Mouse (Mus musculus) frontal cortex, postnatal 25 days (tissue): ENCODE measurements at regions not wholly inside any gene's neighbourhood (a gene's known extent, or its start where the extent isn't known, plus 50 kb on each side); places are given as distances from the start of the nearest gene placed in this dataset.

Experiments
- DNase-seq, 2 experiments: peaks; one replicate each; pipeline ENCODE4 v3.0.0; 2022; ENCODE audit warnings: low spot score in 2 of 2

DNA sequence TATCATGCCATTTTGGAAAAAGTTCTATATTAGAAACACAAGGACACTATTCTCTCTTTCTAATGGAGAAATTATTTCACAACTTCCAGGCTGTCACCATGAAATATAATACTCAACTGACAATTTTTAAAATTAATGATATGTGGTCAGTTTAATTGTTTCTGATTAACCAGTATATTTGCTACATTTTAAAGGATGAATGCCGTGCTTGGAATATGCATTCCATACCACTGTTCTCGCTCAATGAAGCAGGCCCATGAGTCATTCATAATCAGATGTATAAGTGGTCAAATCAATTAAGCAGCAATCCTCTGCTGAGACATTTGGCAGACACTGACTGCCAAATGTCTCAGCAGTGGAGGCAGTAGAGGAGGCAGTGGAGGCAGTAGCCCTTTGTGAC is 283.4 kb upstream of the Gpc5 start:
- DNase-seq = no peak

DNA sequence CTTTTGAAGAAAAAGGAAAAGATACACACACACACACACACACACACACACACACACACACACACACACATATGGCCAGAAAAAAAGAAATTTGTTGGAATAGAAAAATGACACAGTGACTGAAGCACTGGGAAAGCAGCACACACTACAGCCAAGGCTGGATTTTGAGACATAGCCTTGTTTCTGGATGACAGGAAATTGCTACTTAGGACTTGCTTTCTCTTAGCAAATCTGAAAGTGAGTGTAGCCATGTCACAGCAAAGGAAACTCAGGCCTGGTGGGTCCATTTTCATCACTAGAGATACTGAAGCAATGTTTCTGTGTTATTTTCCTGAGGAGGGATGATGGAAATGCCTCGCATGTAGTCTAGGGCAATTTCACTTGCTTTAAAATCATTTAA is 271.3 kb upstream of the Gpc5 start:
- no peak for DNase-seq

DNA sequence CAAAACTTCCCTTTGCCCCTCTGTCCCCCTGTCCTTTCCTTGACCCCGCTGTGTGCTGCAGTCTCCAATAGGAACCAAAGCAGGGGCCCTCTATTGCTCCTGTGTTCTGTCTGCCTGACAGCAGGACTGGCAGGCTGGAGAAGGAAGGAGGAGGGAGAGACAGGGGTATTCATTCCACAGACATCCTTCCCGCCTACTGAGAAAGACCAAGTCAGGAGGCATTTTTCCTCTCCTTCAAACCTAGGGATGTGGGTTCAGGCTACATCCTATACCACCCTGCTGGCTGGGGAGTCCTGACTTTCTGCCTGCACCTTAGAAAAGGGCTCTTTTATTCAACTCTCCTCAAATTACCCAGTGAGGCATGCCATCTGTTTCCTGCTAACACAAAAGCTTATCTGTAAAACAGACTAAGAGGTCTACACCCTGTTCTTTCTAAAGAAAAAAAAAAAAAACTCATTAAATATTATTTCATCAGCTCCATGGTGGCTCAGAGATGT is 270.9 kb upstream of the Gpc5 start:
- DNase-seq = no peak

DNA sequence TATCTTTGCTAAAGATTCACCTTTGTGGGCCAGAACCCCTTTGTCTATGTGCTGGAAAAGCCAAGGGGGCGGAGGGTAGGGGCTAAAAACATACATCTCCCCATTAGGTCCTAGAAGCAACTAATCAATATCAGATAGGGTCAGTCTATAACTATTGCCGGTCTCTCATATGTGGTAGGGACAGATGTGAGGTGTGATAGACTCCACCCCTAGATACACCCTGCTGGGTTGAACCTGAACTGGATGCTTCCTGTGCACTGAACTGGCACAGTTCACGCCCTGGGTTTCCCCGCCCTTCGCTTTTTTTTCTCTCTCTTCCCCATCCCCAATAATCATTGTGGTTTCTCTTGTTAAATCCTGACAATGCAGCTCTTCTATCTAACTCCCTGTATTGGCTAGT is 270.3 kb upstream of the Gpc5 start:
- DNase-seq = no peak

DNA sequence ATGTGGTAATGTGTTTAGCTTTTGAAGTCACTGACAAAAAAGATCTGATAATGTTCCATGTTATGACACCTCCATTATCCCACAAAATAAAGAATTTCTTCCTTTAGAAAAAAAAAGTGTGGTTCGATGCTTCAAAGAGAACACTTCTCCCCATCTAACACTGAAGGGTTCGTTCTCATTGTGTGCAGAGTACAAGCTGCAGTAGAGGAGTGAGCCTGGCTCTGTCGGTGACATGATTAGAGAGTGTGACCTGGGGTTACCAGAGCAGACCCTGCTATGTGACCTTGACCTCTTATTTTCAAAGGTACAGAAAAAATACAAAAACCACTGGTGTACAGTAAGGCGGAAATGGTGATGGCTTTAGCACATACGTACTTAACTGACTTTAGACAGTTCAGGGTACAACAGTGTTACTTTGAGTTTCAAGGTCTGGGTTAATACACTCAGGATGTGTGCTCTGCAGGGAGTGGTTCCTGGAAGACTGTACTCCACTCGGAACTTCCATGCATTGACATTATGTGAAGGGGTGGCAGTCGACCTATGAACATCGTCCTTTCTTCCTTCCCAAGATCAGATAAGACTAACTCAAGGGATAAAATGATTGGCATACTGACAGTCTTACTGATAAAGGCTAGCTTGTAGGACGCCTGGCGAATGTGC is 265.2 kb upstream of the Gpc5 start:
- DNase-seq = no peak

DNA sequence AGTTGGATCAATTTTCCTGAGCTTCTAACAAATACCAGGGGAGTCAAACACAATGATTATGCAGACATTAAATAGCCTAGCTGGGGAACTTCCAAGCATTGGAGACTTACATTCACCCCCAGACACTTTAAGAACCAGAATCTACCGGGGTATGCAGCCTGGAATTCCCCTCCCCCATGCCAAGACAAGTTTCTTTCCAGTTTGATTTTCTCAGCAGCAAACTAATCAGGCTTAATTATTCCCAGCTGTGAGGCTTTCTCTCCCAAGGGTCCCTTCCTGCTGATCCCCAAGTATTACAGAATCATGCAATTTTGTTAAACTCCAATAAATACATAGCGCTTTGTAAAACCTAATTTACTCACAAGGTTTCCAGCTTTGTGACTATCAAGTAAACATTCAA is 262.7 kb upstream of the Gpc5 start:
- no peak for DNase-seq

DNA sequence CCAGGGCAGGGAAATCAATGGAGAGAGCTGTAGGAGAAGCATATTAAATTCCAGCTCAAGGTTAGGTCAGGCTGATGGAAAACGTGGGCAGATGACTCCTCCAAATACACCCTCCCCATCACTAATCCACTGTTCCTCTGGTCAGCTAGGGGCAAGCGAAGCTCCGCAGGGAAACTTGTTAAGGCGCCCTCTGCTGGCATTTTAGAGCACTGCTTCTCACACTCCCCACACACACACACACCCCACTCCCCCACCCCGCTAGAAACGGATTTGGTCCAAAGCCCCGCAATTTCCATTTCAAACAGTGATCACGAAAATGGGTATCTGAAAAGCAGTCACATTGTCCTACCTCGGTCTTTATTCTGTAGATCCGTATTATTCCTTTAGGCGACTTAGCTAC is 259.0 kb upstream of the Gpc5 start:
- no peak for DNase-seq

DNA sequence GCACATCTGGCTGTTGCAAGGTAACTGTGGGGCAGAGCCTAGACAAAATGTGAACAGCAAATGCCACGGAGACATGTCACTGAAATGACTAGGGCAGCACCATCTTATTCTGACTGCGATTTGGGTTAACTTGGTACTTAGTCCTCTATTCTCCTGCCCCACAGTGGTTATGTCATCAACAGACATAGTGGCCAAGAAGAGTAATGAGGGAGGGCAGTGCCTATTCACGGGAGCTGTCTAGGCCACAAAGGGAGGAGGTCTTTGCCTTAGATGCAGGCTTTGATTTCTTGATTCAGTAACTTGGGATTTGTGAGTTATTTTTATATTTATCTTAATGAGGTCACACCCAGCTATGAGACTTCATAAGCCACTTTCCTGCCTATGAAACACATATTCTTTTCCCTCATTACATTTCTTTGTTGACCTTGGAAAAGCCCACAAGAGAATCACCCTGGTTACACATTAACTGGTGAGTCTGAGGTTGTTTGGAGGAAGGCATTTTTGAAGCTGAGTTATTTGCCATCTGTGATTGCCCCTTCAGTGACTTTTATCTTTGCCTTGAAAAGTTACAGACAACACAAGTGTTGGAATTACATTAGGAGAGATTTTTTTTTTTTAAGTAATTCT is 255.2 kb upstream of the Gpc5 start:
- DNase-seq = no peak

DNA sequence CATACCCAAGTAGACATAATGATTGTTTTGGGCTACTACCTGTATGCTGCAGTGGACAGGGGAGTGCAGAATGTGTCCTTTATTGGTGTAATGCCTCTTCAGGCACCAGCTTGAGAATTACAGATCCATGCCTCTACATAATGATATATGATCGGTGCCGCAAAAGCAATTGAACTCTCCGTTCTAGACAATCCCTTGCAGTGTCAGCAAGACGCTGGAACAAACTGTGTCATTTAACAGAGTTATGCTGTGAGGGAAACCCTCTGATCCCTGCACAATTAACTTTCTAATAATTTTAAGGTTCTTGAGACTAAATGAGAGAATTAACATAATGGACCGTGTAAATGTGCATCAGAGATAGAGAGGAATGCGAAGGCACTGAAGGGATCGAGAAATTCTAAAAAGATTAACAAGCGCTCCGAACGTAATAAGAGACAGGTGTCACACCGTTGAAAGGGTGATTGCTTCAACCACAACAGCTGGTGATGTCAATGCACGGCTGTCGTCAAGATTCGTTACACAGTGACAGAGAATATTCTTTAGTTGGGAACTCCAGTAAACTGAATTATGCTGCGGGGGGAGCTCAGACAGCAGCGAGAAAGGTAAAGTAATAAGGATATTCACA is 254.3 kb upstream of the Gpc5 start:
- DNase-seq = no peak

DNA sequence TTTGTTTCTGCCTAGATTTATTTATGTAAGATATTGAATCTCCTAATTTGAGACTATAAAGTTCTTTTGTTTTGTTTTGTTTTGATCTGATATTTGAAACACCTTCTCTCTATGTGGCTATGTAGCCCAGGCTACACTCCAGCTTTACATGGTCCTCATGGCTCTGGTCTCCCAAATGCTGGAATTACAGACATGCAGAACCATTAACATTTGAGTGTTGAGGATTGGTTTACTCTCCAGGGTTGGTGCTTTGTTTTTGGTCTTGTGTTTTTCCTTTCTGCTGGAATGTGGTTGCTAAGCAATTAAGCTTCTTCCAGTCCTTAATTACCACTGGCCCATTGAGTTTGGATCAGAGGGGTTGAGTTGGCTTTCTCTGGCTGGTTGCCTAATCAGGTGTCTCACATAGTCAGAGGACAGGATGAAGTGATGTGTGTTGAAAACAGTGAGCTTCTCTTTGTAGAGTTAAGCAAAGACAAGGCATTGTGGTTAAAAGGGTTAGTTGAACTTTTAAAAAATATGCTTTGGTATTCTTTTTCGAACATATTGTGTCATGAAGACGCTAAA is 252.6 kb upstream of the Gpc5 start:
- no peak for DNase-seq

DNA sequence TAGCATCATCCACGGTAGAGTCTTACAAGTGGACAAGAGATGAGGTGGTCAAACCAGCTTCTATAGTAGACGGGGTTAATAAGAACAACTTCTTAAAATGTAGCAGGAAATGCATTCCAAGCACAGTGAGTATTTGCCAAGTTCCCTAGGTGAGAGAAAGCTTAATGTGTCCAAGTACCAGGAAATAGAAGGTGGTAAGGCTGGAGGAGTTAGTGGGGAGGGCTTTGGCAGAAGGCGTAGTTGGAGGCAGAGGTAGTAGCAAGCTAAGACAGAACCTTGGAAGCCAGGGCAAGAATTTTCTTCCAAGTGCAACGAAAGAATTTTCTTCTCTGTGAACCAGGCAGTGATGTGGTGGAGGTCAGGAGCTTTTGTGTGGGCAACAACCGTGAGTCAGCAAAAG is 251.2 kb upstream of the Gpc5 start:
- DNase-seq = no peak

DNA sequence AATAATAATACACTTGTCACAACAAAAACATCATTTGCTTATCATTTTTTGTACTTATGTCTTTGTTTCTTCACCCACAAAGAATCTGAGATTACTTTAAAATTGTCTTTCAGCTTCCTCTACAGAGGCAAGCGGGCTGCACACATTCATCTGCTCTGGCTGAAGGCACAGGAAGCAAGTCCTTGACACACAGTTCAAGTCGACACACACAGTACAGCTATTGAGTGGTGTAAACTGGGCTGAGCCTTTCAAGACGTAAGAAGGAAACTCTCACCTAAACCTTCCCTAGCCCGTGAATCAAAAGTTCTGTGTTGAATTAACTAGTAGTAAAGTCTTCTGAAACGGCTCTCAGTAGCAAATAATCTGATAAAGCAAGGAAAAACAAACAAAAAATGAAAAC is 250.5 kb upstream of the Gpc5 start:
- no peak for DNase-seq

DNA sequence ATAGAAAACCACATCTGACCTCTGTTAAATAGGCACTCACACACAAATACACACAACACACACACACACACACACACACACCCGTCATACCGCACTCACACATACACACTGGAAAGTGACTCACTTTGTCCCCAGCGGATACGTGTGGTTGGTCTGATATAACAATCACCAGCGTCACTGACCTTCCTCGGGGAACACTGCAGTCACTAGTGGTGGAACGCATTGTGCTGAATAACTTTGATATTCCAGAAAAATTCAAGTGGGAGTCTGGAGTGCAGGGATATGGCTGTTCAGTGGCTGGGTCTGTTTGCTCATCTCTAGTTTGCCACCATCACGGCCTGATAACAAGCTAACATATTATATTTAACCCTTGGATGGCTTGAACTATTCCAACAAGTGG is 249.7 kb upstream of the Gpc5 start:
- no peak for DNase-seq

DNA sequence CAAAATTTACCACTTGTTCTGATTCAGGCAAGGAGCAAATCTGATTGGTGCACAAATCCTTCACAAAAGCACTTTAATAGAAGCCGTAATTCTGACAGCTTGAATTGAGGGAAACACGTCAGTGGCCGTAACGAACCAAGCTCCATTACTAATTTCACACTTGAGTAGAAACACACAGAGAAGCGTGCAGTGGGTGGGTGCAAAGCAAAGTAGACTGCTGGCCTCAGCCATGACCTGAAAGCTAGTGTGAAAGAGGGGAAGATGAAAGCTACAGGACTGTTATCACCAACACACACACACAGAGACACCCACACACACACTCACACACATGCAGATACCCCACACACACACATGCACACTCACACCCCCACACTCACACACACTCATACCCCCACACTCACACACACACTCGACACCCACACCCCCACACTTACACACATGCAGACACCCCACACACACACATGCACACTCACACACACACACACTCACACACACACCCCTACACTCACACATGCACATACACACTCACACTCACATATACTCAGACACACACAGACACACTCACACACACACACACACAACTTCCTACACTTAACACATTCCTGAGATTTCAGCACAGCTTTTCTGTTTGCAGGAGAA is 248.8 kb upstream of the Gpc5 start:
- DNase-seq = no peak

DNA sequence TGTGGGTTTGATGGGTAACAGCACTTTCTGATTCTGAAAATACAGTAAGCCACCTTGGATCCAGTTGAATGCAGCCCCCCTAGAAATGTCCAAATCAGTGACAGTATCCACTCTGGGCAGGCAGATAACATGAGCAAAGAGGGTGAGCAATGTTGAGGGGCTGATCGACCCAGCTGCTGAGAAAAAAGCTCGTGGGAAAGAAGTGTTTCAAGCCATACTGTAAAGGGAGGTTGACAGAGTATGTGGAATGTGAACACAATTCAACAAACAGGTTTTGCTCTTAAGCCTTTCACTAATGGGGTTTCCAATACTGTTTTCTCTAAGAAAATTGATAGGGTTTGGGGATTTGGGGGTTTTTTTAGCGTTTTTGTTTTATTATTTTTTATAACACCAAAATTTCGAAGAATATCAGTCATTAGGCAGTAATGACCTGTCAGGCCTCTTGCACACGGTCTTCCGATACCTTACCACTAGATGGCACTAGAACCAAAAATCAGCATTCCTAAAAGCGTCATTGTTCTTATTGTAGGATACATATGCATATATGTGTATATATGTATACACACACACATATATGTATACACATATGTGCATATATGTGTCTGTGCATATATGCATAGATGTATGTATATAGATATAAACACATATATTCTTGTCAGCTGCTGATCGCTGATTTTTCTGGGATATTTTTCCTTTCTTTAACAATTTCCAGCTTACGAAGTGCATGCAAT is 237.5 kb upstream of the Gpc5 start:
- DNase-seq = no peak

DNA sequence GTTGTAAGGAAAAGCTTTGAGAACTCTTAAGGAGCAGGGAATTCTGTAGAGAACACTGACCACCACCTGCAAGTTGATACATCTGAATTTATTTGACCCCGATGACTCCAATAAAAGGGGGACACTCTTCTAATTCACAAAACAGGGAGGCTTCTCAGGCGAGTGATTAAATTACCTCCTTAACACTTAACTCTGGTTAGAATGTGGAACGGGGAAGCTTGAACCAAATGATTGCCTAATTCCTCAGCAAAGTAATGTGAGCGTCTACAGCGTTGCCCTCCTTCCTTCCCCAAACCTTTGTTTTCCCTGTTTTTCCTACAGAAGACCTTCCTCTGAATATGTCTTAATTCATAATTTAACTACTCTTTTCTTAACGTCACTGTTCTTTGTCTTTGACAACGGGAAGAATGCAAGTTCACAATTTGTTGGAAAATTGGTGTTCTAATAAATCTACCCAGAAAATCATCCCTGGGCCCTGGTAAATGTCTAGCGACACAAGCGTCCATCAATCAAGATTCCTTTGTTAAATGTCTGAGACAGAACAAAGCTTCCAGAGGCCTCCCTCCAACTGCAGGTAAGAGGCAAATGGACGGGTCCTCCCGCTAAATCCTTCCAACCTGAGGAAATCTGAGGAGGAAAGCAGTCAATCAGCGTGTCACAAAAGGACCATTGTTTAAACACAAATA is 236.8 kb upstream of the Gpc5 start:
- no peak for DNase-seq

DNA sequence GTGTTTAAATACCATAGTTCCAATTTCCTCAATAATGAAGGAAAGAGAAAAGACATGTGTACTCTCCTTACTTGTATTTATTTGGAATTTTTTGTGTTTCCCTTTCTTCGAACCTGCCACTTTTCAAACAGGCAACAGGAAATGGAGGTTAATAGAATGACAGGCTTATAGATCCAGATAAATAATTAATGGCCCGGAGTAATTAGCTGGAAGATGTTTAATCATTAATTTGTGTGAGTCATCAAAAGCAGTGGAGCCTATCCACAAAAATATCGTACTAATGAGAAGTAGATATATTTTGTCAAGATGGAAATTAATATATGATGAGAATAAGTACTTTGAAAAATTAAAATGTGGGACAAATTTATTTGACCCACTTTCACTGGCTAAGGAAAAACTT is 236.3 kb upstream of the Gpc5 start:
- no peak for DNase-seq

DNA sequence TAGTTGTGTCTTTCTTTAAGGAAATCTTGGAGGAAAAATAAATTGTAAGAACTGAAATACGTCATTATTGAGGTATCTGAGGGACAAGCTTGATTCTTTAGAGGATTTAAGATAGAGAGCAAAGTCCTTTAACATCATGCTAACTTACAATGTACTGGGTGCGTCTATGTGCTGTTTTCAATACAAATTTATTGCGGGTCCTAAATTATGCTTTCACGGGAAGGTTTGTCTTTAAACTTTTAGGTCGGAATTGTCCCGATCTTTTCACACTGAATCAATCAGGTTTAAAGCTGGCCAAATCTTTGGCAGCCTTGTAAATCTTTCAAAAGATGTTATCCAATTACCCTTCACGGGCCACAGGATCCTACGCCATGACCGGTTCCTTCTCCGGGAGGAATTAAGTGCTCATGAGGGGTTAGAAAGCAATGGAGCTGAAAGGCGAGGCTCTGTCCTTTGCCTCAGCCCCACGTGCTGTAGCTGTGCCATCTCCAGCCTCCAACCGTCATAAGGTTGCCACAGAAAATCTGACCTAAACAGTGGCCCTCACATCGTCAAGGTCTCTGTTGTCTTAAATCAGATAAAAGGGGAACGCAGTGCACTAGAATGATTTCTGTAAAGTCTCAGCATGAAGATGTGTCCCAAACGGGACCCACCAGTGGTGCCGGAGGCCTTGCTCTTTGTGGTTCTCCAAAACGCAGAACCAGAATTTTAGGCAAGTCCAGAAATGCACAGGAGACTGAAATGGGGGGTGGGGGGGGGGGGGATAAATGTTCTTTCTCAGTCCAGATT is 235.6 kb upstream of the Gpc5 start:
- no peak for DNase-seq

DNA sequence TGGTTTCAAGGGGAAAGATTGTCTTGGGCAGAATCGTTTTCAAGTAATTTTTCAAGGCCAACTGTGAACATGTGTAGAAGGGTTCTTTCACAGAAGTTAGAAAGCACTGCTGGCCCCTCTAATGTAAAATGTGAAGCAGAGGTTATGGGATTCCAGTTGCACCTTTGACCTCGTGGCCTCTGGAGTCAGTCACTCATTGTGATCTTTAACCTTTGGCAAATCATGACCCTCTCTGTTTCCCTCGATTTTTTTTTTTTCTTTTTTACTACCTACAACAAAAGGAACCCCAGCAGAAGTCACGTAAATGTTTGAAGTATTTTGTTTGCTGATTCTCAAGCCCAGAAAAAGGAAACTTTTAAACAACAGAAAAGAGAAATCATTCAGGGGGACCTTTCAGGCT is 234.8 kb upstream of the Gpc5 start:
- DNase-seq = no peak

DNA sequence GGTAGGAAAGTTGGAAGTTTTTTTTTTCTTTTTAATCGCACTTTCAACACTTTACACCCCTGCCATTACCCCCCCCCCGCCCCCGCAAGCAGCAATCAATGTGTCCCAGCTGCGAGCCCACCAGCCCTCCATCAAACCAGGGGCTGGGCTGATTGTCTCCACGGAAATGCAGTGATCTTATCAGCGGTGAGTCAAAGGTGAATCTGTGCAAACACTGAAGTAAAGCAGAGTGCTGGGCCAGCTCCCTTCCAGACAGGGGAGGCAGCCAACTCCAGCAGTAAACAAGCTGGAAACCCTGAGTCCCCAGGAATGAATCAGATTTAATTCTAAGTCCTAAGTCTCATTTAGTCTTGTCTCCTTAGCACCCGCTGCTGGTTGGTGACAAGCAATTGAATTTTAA is 234.3 kb upstream of the Gpc5 start:
- DNase-seq = no peak

DNA sequence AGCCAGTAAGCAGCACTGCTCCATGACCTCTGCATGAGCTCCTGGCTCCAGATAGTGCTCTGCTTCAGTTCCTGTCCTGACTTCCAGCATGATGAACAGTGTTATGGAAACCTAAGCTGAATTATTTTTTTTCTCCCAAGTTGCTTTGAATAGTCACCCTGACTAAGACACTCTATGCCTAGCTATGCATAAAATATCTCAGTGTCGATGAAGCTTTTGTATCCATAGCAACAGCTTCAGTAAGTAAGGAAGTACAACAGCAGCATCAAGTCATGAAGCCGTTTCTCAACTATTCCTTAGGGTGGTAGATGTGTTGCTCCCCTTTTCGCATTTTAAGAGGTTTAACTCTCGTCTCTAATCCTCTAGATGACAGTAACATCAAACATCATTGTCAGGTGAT is 228.4 kb upstream of the Gpc5 start:
- no peak for DNase-seq
